Mouse (Mus musculus) stomach, postnatal 0 days (tissue): ENCODE measurements around the gene Dhrs7b.

ENCODE experiments used
- CTCF ChIP-seq: IDR thresholded peaks from 2 replicates; pipeline ENCODE4 v1.5.1; 2016; ENCODE audit warnings: antibody characterized with exemption, low read depth, mild to moderate bottlenecking, moderate library complexity
- EP300 ChIP-seq: optimal IDR thresholded peaks from 2 replicates; pipeline ENCODE3; 2016; ENCODE audit warnings: antibody characterized with exemption

DNA sequence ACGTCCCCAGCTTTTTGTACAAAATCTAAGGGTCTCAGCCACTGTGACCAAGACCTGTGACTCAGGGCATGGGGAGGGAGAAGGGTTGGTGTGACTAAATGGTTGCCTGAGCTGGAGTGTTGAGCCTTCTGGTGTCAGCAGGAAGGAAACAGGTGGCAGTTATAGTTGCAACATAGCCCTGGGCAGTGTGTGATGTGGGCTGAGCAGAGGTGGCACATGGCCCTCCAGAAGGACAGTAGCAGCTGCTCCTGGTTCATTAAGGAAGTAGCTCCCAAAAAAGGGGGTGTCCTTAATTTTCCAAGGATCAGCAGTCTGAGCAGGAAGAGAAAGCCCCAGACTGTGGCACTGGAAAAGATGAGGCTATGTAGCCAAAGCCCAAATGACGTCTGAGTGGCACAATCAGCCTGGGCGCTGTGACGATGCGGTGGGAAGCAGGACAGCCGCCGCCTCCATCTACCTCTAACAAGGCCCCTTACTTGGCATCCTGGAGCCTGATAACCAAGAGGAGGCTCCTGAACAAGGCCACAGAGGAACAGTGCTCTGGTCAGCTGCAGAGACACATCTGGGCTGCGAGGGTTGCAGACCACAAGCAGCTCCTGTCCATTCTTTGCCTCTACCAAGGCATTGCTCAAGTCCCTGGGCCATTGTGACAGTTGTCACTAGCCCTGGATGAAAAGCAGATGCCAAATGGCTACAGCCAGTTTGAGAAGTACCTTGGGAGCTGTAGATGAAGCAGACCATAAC is 46.1 kb upstream of the Dhrs7b start:
- TF ChIP-seq EP300: no peak
- no peak for TF ChIP-seq CTCF
